Mouse (Mus musculus): Measurements from ENCODE around the gene Pik3c2a.
"Not testable (repeated sequence)": the region's sequence is repeated elsewhere in the genome, so short reads cannot be mapped to it uniquely, and the experiment has no call there.

Gene Pik3c2a

DNA sequence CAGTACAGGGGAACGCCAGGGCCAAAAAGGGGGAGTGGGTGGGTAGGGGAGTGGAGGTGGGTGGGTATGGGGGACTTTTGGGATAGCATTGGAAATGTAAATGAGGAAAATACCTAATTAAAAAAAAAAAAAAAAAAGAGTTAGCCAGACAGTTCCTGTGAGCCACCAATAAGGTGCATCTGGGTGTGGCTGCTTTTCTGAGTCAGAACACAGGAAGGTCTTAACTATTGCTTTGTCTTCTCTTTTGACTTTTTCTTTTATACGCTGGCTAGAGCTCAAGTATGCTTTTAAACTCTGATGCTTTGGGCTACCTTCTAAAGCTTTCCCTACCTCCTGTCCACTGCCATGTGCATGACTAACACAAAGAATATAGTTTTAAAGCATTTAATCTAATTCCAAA is 55.9 kb downstream of the Pik3c2a start:
- DNase-seq (ENCODE audit: low spot score): not testable (repeated sequence)

DNA sequence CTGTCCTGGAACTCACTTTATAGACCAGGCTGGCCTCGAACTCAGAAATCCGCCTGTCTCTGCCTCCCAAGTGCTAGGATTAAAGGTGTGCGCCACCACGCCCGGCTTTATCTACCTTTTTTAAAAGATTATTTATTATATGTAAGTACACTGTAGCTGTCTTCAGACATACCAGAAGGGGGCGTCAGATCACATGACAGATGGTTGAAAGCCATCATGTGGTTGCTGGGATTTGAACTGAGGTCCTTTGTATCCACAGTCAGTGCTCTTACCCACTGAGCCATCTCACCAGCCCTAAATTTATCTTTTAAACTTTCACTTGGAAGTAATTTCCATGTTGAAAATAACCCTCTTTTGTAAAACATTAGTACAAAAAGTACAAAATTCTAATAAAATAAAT is 64.1 kb downstream of the Pik3c2a start:
- DNase-seq (ENCODE audit: low spot score): not testable (repeated sequence)

DNA sequence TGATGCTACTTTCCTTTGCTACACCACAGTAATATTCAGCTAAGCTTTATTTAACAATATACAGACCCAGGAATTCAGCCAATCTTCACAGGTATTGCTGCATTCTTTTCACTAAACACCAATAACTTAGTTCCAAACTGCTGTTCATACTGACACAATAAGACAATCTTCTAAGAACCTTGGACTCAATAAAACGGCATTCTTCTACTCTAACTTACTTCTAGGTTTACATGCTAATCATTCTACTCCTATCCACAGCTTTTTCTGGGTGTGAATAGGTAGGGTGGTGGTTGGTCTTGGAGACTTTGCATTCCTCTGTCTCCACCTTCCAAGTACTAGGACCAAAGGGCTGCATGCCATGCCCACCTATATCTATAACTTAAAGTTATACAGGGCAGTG is 69.0 kb downstream of the Pik3c2a start:
- DNase-seq (ENCODE audit: low spot score): no peak

DNA sequence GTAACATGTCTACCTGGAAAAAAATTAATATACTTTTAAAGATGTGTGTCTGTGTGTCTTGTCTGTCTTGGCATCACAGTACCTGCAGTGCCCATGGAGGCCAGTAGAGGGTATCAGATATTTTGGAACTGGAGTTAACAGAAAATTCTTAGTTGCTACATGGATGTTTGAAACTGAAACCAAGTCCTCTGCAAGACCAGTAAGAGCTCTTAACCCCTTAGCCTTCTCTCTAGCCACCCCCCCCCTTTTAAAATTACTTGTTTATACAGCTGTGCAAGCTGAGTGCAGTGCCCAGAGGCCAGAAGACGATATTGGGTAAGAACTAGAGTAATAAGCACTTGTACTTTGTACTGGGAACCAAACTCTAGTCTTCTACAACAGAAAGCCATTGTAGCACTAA is 107.0 kb downstream of the Pik3c2a start:
- DNase-seq (ENCODE audit: low spot score): peak; percentile 30

DNA sequence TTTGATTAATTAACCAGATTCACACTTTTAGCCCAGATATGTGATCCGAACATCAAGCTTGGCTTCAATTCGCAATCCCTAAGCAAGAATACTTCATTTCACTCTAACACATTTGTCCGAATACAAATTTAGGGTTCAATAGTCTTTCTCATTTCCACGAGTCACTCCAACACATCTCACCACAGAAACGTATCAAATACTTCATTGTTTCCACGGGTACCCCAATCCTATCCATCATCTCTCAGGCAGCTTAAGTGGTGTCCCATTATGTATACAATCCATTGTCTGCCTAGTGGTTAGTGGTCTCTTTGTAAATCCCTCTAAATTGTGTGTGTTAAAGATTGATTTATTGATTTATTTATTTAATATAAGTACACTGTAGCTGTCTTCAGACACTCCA is 108.1 kb downstream of the Pik3c2a start:
- DNase-seq (ENCODE audit: low spot score): no peak

DNA sequence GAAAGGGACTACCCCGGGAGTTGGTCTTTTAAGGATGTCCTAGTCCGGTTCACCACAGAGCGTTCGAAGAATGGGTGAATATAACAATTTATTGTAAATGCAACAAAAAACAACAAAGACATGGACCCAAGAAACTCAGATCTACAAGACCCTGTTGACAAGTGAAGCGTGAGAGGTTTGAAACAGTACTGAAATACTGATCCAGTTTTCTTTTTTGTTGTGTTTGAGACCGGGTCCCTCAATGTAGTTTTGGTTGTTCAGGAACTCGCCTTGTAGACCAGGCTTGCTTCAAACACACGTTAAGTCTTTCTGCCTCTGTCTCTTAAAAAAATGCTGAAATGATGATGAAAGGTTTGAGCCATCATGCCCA is 108.6 kb downstream of the Pik3c2a start:
- DNase-seq (ENCODE audit: low spot score): no peak

DNA sequence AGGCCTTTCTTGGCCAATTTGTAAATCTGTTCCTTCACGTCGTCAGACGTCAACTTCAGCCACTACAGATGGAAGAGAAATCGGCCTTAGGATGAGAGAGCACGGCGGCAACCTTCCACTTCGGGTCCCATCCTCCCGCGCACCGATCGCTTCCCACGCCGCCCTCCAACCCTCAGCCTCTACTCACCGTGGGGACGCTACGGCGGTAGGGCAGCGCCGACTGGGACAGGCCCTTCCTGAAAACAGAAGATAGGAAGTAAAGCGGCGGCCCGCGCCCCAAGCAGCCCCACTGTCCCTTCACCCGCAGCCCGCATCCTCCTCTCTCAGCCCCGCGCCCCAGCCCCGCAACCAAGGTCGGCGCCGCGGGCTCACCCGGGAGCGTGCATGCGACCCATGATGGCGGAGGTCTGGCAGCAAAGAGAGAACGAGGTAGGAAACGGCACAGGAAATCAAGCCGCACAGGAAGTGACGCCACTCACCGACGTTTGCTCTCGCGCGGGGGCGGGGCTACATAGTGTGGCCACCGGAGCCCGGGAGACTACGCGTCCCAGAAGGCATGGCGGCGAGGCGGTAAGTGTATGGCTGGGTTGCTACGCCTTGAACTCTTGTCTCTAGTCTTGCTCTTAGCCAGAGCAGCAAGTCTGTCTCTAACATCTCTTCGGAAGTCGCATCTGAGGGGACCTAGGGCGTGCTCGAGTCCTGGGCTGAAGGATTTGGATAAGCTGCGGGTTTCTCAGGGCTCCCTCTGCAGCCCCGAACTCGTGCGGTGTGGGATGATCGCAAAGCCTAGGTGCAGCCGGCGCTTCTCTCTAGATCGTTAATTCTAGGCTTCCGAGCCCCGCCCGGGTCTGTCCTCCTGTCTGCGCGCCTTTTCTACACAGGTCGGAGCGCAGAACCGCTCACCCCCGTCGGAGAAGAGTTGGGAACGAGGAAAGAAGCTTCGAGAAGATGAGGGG is 109.3 kb downstream of the Pik3c2a start, which contains the start of gene Rps13:
Gene Rps13 (minus strand): TSS at position 483 of the 956 bp plus-strand sequence.
- peak; percentile 97 for DNase-seq (ENCODE audit: low spot score)

DNA sequence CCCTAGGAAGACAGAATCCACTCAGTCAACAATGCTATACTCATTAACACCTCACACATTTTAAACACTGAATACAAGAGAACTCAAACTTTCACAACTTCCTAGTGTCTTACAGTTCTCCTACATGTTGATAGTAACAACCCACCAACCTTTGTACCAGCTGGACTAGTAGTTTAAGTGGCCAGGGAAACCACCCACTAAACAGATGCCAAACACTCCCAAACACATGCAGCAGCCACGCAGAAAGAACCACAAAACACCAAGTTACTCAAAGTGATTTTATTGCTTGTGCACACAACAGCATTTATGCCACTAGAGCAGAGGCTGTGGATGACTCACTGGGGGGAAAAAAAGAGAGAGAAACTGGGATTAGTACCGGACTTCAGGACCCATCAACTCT is 112.0 kb downstream of the Pik3c2a start:
- DNase-seq (ENCODE audit: low spot score): no peak

DNA sequence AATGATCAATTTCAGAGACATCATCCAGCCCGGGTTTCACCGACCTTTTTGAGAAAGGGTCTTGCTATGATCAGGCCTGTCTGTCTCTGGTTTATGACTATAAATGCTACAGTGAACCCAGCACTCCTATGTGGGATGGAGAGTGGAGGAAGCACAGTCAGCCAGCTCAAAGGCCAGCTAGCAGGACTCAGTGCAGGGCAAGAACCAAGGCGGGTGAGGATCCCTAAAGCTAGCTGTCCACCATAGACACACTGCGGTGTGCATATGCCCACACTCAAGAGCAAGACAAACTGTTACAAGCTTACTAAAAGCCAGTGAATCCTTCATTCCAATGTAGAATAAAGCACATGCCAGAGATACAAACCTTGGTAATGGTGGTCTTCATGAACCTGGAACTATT is 113.4 kb downstream of the Pik3c2a start:
- no peak for DNase-seq (ENCODE audit: low spot score)

DNA sequence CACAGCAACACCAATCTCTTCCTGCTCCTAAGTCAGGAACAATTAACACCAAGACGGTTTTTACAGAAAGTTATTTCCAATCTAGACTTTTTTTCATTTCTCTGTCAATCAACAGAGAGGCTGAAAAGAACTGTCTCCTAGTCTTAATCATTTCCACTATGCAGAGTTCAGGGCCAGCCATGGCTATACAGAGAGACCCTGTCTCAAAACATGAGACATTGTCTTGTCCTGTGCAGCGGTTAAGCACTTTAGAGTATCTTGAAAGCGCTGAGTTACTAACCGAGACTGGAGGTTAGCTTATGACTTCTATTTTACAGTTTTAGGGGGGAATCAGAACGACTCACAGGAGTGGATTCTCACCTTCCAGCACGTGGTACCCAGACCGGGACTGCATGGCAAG is 114.5 kb downstream of the Pik3c2a start:
- no peak for DNase-seq (ENCODE audit: low spot score)

DNA sequence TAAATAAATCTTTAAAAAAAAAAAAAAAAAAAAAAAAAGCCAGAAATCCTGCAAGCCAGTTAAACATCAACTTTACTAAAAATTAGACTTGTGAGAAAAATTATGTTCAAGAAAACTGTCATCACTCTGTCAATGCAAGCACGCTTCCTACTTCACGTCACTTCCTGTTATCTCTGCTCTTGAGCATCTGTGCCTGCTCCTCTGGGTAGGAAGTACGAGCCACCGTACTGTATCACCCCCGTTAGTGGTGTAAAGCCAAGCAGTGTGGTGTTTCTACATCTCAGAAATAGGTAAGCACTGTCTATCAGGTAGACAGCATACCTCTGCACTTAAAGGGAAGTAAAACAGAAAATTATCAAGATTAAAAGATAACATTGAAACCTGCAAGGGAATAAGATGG is 115.3 kb downstream of the Pik3c2a start:
- DNase-seq (ENCODE audit: low spot score): no peak

DNA sequence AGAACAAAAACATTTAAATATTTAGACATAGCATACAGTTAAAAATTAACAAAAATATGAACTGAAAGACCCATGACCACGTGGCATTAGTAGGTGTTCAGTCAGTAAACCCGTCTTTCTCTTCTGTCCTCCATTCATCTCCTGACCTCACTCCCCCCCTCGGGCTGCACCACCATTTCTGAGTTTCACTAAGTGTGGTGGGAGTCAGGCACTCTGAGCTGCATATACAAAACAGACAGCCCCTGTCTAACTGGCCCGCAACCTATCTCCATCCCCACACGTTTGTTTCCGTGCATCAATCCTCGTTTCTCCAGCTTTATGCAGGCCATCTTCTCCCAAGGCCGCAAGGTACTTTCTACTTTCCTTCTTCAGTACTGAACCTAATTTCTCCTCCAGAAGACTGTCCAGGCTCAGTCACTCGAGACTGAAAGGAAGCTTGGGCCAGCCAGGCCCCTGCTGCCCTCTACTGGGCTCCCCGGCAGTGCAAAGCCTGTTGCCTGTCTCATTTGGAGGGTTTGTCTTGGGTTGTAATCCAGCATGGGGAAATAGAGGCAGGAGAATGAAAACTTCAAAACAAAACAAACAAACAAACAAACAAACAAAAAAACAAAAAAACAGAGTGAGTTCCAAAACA is 119.8 kb downstream of the Pik3c2a start:
- peak; percentile 72 for DNase-seq (ENCODE audit: low spot score)

DNA sequence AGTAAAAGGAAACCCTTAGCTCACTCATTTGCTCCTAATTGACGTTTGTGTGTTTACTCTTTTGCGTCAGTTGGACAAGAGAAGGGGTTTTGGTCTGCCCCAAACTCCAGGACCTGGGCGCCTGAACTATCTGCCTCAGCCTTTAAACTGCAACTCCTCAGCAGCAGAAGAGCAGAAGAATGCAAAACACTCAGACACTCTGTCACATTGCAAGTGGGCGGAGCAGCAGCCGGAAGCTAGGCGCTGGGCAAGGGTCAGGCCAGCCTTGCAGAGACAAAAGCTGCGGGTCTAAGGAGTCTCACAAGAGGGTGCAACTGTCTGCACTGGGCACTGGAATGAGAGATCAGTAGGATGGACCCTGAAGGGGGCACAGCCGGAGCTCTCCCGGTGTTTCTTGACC is 133.8 kb downstream of the Pik3c2a start:
- peak; percentile 40 for DNase-seq (ENCODE audit: low spot score)

DNA sequence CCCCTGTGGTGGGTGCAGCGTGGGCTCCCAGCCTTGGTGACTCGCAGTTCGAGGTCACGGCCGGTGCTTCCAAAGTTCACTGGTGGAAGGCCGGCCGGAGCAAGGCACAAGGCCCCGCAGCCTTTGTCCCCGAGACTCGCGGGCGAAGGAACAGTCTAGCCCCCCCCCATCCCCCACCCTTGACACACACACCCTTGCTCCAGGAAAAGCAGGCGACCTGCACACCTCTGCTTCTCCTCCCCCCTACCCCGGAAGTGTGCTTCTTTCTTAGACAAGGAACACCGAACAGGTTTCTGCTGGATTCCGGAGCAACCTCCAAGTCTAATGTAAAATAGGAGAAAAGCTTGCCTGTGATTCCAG is 134.6 kb downstream of the Pik3c2a start:
- DNase-seq (ENCODE audit: low spot score): peak; percentile 43

DNA sequence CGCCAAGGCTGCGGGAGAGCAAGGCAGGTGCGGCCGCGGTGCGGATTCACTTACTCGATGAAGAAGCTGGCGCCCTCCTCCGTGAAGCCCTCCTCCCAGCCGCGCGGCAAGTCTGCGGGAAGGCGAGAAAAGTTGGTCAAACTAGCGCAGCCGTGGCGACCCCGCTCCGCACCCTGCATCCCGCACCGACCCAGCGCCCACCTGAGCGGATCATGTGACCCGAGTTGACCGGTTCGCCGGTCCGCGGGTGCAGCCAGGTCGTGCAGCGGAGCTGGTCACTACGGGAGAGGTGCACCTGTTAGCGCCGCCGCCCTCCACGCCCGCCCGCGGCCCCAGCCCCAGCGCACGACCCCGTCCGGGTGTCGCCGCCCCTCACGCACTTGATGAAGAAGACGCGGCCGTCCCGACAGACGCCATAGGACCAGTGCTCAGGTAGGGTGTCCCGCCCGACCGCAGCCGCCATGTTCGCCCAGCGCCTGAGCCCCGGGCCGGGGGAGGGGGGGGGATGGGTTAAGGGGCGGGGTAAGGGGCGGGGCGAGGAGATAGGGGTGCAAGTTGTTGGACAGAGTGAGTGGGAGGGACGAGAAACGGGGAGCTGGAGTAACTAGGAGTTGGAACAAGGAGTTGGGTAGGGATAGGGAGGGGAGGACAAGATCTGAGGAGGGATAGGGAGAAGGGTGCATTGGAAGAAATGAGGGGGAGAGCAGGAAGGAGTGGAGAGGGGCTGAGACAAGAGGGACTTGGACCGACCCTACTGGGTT is 135.2 kb downstream of the Pik3c2a start, which contains the start of gene Plekha7:
Gene Plekha7 (minus strand): TSS at position 506 of the 761 bp plus-strand sequence.
- DNase-seq (ENCODE audit: low spot score): peak; percentile 62

DNA sequence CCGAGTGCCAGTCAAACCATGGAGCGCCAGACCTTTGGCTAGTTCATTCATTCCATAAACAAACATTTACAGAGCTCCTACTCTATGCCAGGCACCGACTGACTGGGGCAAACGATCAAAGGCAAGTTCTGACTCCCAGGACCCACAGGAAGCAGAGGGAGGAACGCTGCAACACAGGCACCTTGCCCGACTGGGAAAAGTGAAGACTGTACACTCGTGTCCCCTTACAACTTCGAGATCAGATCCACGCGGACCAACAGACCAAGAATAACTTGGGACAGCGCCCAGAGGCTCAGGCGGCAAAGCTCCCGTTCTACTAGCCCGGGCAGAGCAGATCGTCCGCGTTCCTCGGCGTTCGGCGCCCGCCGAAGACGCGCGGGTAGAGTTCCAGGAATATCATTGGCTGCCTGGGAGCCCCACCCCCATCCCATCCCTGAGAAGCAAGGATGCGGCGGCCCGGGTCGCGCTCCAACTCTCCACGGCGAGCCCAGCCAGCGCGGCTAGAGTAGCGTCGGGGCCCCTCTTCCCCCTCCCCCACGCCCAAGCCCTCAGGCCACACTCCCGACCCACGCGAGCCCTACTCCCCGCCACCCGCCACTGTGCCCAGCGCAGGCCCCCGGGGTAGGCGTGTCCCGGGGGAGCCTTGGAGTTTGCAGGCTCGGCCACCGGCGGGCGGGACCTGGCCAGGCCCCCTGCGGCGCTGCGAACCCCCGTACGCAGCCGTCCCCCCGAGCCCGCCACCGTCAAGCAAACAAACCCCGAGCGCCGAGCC is 136.0 kb downstream of the Pik3c2a start:
- DNase-seq (ENCODE audit: low spot score): peak; percentile 82

DNA sequence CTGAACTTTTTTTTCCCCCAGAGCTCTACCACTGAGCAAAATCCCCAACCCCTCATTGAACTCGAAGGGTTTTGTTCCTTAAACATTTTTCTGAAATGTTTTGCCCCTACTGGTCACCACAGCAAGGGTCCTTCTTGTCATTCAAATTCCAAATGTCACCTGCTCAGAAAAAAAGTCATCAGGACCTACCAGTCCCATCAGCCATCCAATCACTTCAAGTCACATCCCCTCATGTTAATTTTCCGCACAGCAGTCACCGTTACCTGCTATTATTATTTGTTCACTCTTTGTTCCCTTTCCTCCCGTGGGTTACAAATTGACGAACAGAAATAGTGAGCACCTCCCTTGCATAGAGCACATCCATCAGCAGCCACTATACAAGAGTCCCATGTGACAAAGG is 136.6 kb downstream of the Pik3c2a start:
- no peak for DNase-seq (ENCODE audit: low spot score)

DNA sequence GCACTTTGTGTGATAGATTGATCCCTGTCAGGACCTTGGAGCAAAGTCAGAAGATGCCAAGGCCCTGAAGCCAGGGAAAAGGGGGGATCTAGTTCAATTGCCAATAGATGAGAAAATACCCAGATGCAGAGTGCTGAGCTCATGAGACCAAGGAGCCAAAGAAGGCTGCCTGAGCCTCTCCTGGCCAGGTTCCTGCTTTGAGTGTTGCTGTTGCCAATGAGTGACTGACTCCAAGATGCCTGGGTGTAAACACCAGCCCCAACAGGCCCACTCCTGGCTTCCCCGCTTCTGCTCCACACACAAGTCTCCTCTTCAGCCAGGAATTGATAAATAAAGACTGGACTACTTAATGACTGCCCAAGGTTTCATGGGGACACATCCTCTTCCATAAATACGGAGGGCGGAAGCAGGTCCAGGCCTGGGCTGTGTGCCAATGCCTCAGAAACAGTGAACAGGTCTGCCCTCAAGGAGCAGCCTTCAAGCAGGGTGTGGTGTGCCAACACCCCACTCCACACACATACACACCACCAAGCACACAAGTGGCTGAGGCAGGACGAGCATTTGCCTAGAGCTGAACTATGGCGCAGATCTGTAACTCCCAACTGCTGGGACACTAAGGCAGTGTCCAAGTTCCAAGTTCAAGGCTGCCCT is 141.5 kb downstream of the Pik3c2a start:
- DNase-seq (ENCODE audit: low spot score): no peak

DNA sequence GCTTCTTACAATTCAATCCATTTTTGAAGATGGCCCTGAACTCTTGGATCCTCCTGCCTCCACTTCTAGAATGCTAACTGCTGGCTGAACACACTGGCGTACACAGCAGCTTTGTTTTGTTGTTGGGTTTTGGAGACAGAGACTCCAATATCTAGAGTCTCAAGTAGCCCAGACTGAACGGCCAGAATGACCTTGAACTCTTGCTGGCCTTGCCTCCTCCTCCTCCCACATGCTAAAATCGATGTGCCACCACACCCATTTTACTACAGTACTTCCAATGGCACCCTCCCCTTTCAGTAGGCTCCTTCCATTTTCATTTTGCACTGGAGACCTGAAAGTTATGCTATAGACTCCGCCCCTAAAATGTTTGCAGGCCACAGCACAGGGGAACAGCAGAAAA is 142.1 kb downstream of the Pik3c2a start:
- DNase-seq (ENCODE audit: low spot score): no peak

DNA sequence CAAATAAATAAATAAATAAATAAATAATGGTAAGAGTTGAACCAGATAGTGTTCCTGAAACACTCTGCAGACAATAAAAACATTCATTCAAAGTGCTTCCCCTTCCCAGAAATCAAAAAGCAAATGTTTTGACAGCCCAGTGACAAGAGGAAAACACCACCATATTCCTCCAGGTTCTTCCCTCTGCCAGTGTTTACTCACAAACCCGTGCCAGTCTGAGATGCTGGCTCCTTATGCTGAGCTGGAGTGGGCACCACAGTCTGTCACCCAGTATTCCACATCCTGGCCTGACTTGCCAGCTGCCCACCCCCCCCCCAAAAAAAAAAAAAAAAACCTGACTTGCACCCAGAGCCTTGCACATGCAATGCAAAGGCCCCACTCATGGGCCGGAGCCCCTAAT is 144.4 kb downstream of the Pik3c2a start:
- DNase-seq (ENCODE audit: low spot score): no peak

DNA sequence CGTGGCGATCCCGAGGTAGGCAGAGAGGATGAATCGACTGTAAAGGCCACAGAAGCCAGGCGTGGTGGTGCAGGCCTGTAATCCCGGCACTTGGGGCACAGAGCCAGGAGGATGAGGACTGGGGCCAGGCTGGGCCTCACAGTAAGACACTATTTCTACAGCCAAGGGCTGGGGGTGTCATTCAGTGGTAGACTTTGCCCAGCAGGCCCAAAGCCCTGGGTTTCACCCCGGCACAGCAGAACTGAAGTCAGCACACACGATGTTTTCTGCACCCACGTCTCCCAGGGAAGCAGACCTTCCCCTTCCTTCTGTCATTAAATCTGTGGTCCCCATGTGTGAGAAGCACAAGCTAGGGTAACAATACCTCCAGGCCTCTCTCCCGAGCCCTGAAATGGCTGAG is 144.9 kb downstream of the Pik3c2a start:
- no peak for DNase-seq (ENCODE audit: low spot score)

Data from ovary, postnatal 36 days (tissue).